Mouse (Mus musculus) CH12.LX (cell line): ENCODE data around the gene Nt5c1b. TPM values are rescaled to one million over a fixed set of nuclear protein-coding genes. Genes with fewer than 3 reads are reported as not detected.

Experiments
- DNase-seq: peaks from one replicate; pipeline ENCODE4 v3.0.0-alpha.2; 2013; ENCODE audit errors: extremely low read depth
- H3K27ac ChIP-seq: 2 replicates; pipeline ENCODE4 v1.5.1; 2012; ENCODE audit warnings: low read depth, mild to moderate bottlenecking, control low read depth, moderate library complexity; ENCODE audit not compliant: insufficient read depth
- H3K27me3 ChIP-seq: replicated peaks from 2 replicates; pipeline ENCODE3; 2012; ENCODE audit warnings: inconsistent platforms
- H3K36me3 ChIP-seq, 2 experiments: replicated peaks in 1 of 2; 2 replicates each; pipeline versions ENCODE3 to v1.6.1; 2012; ENCODE audit warnings: inconsistent platforms in 1 of 2, low read length in 1 of 2, mild to moderate bottlenecking in 1 of 2, mixed read lengths in 1 of 2, moderate library complexity in 1 of 2; ENCODE audit not compliant: control insufficient read depth in 1 of 2, insufficient read depth in 1 of 2
- H3K4me1 ChIP-seq, 2 experiments: 2 replicates each; pipeline ENCODE4 v1.6.1; 2012; ENCODE audit warnings: inconsistent platforms in 1 of 2, moderate library complexity in 1 of 2; ENCODE audit not compliant: insufficient read depth in 2 of 2, control insufficient read depth in 1 of 2
- H3K4me2 ChIP-seq: 2 replicates; pipeline ENCODE4 v1.6.1; 2012; ENCODE audit warnings: low read depth, mild to moderate bottlenecking, control low read depth; ENCODE audit not compliant: poor library complexity, insufficient read depth, severe bottlenecking
- H3K4me3 ChIP-seq, 3 experiments: fragments of 150-350 bp in 1 of 3; sonication (generic) in 1 of 3; replicated peaks in 1 of 3; 2 replicates each; pipeline versions ENCODE3 to v1.5.1; 2011 to 2012; ENCODE audit warnings: low read depth in 2 of 3, low read length in 2 of 3, mild to moderate bottlenecking in 2 of 3, moderate library complexity in 2 of 3, control low read depth in 1 of 3, improper control_type of control experiment in 1 of 3, inconsistent platforms in 1 of 3, mixed read lengths in 1 of 3; ENCODE audit not compliant: poor library complexity in 1 of 3
- H3K79me2 ChIP-seq: replicated peaks from 2 replicates; pipeline ENCODE4 v1.6.1; 2012; ENCODE audit warnings: mild to moderate bottlenecking, moderate library complexity; ENCODE audit not compliant: control insufficient read depth, poor library complexity, insufficient read depth, severe bottlenecking; ENCODE audit errors: extremely low read depth
- H3K9ac ChIP-seq: 2 replicates; pipeline ENCODE4 v1.6.1; 2012; ENCODE audit warnings: low read depth, mild to moderate bottlenecking, control low read depth, moderate library complexity; ENCODE audit not compliant: insufficient read depth
- H3K9me3 ChIP-seq: replicated peaks from 2 replicates; pipeline ENCODE3; 2012; ENCODE audit warnings: low read length, inconsistent platforms, mixed read lengths
- BHLHE40 ChIP-seq: IDR thresholded peaks from 2 replicates; pipeline ENCODE4 v1.6.1; 2011; ENCODE audit warnings: mild to moderate bottlenecking, low read depth, low read length, improper control_type of control experiment
- CHD1 ChIP-seq: IDR thresholded peaks from 2 replicates; pipeline ENCODE4 v1.6.1; 2012; ENCODE audit warnings: low read depth, low read length, improper control_type of control experiment, inconsistent platforms
- CHD2 ChIP-seq: IDR thresholded peaks from 2 replicates; pipeline ENCODE4 v1.6.1; 2011; ENCODE audit warnings: low read length, improper control_type of control experiment
- E2F4 ChIP-seq: IDR thresholded peaks from 2 replicates; pipeline ENCODE4 v1.6.1; 2011; ENCODE audit warnings: low read depth, low read length, improper control_type of control experiment; ENCODE audit not compliant: insufficient replicate concordance
- ETS1 ChIP-seq: conservative IDR thresholded peaks from 2 replicates; pipeline ENCODE4 v1.6.1; 2012; ENCODE audit warnings: low read depth, mild to moderate bottlenecking, inconsistent platforms, low read length, improper control_type of control experiment, moderate library complexity
- HCFC1 ChIP-seq: IDR thresholded peaks from 2 replicates; pipeline ENCODE4 v1.6.1; 2012; ENCODE audit warnings: low read depth, mild to moderate bottlenecking, inconsistent platforms, low read length, improper control_type of control experiment
- JUN ChIP-seq: IDR thresholded peaks from 2 replicates; pipeline ENCODE4 v1.6.1; 2011; ENCODE audit warnings: low read depth, mild to moderate bottlenecking, low read length, improper control_type of control experiment, moderate library complexity; ENCODE audit not compliant: insufficient read depth
- JUND ChIP-seq: conservative IDR thresholded peaks from 2 replicates; pipeline ENCODE4 v1.6.1; 2011; ENCODE audit warnings: low read depth, low read length, improper control_type of control experiment
- MAFK ChIP-seq: IDR thresholded peaks from 2 replicates; pipeline ENCODE4 v1.6.1; 2011; ENCODE audit warnings: low read length, improper control_type of control experiment; ENCODE audit not compliant: insufficient replicate concordance
- MAX ChIP-seq: IDR thresholded peaks from 2 replicates; pipeline ENCODE4 v1.6.1; 2011; ENCODE audit warnings: low read length, improper control_type of control experiment
- MAZ ChIP-seq: IDR thresholded peaks from 2 replicates; pipeline ENCODE4 v1.6.1; 2012; ENCODE audit warnings: low read depth, mild to moderate bottlenecking, inconsistent platforms, low read length, improper control_type of control experiment, moderate library complexity
- MEF2A ChIP-seq: IDR thresholded peaks from 2 replicates; pipeline ENCODE4 v1.6.1; 2014; ENCODE audit warnings: low read depth, mild to moderate bottlenecking, inconsistent platforms, low read length, improper control_type of control experiment, borderline replicate concordance
- NELFE ChIP-seq: IDR thresholded peaks from 2 replicates; pipeline ENCODE4 v1.6.1; 2011; ENCODE audit warnings: low read depth, low read length, improper control_type of control experiment
- NRF1 ChIP-seq: IDR thresholded peaks from 2 replicates; pipeline ENCODE4 v1.6.1; 2014; ENCODE audit warnings: low read depth, mild to moderate bottlenecking, inconsistent platforms, low read length, improper control_type of control experiment, moderate library complexity
- PAX5 ChIP-seq: IDR thresholded peaks from 2 replicates; pipeline ENCODE4 v1.6.1; 2012; ENCODE audit warnings: low read length, inconsistent platforms, mixed read lengths
- RAD21 ChIP-seq: IDR thresholded peaks from 2 replicates; pipeline ENCODE4 v1.6.1; 2011; ENCODE audit warnings: low read depth, mild to moderate bottlenecking, low read length, improper control_type of control experiment, moderate library complexity
- SMC3 ChIP-seq: IDR thresholded peaks from 2 replicates; pipeline ENCODE4 v1.6.1; 2011; ENCODE audit warnings: low read depth, low read length, improper control_type of control experiment
- TBP ChIP-seq: conservative IDR thresholded peaks from 2 replicates; pipeline ENCODE4 v1.6.1; 2011; ENCODE audit warnings: low read depth, low read length, improper control_type of control experiment
- USF2 ChIP-seq: conservative IDR thresholded peaks from 2 replicates; pipeline ENCODE4 v1.6.1; 2011; ENCODE audit warnings: low read depth, low read length, improper control_type of control experiment
- ZC3H11A ChIP-seq: IDR thresholded peaks from 2 replicates; pipeline ENCODE4 v1.6.1; 2012; ENCODE audit warnings: low read depth, mild to moderate bottlenecking, inconsistent platforms, low read length, improper control_type of control experiment
- ZMIZ1 ChIP-seq: IDR thresholded peaks from 2 replicates; pipeline ENCODE4 v1.6.1; 2012; ENCODE audit warnings: low read depth, mild to moderate bottlenecking, inconsistent platforms, low read length, improper control_type of control experiment
- dilution Hi-C: fragments of 300-500 bp; cut with MboI; formaldehyde crosslinking; loops from 2 replicates; pipeline ENCODE4 v1.14.3; 2020; ENCODE audit warnings: low sequenced_read_pairs; ENCODE audit not compliant: extremely low pct_unique_long_range_greater_than_20kb, extremely low pct_ligation_motif_present
- in situ Hi-C: fragments of 300-500 bp; cut with MboI; formaldehyde crosslinking; loops from 3 replicates; pipeline ENCODE4 v1.14.3; 2019; ENCODE audit warnings: low sequenced_read_pairs, low pct_ligation_motif_present, low pct_unique_long_range_greater_than_20kb, mixed read lengths
- polyA plus RNA-seq: library from polyadenylated mRNA; unstranded; fragments of >175 nt; gene quantifications from 2 replicates; pipeline ENCODE4 v1.2.1, GENCODE M21; 2012; ENCODE audit warnings: low read depth; ENCODE audit not compliant: insufficient read length
- total RNA-seq, 2 experiments: library from RNA; depleted of rRNA; stranded (reverse); fragments of 300-350 nt in 1 of 2; fragments of >200 nt in 1 of 2; gene quantifications; 2 replicates each; pipeline ENCODE4 v1.2.3; 2012 to 2014

The Nt5c1b gene
- total RNA-seq (2012; rRNA removed): not detected in 2 replicates
- total RNA-seq (2014; rRNA removed): not detected in 2 replicates
- not detected in 2 replicates for polyA plus RNA-seq

DNA sequence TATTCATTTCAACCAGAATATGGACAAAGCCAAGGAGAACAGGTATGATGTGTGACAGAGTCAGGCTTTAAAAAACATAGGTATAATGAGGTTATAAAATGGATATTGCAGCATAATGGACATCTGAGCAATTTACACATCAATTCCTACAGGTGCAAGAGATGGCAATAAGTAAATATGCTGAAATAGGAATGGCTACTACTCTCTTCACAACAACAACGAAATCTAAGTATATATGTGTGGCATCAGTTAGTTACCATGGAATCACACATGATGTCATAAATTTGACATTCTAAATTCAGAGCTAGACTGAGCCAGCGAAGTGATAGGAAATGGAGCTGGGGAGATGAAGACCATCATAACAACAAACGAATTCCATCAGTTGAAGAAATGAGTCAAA lies at the start of gene Nt5c1b:
Gene Nt5c1b (plus strand): TSS at position 301 of the 400 bp plus-strand sequence.
- in situ Hi-C loops: no loop called here
- Histone ChIP-seq H3K4me1 (no peaks in the 10 kb centered on the region), H3K79me2 (no peaks in the 10 kb centered on the region), H3K27me3 (no peaks in the 10 kb centered on the region), H3K36me3 (no peaks in the 10 kb centered on the region), H3K4me3 (no peak within 1 kb of the TSS), H3K9me3 (no peaks in the 10 kb centered on the region), H3K9ac (no peak within 1 kb of the TSS), H3K4me2 (no peak within 1 kb of the TSS), H3K27ac (no peak within 1 kb of the TSS)
- DNase-seq: no peak
- dilution Hi-C loops: no loop called here
- TF ChIP-seq NELFE: no peak
- TF ChIP-seq ZMIZ1: no peak
- no peak for TF ChIP-seq TBP
- no peak for TF ChIP-seq CHD1
- TF ChIP-seq RAD21: no peak
- no peak for TF ChIP-seq SMC3

DNA sequence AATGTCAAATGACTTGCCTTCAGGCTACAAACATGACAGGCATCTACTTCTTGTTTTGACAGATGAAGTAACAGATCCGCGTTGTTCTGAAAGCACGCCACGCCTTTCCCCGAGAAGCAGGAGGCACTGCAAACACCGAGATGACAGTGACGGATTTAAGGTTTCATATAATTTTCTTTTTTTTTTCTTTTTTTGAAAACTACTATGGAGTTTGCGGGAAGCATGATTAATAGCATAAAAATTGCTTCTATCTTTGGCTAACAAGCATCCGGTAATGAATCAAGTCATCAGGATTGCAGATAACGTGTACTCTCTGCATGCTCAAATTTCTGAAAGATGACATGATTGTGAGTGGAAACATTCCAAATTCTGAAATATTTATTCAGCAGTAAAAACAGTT lies 42.1 kb upstream of the Nt5c1b start:
- dilution Hi-C loops: no loop called here
- Histone ChIP-seq H3K4me1 (no peaks in the 10 kb centered on the region), H3K27me3 (no peaks in the 10 kb centered on the region), H3K9me3 (no peaks in the 10 kb centered on the region), H3K36me3 (no peaks in the 10 kb centered on the region), H3K4me3 (no peak overlapping the region), H3K9ac (no peak overlapping the region), H3K27ac (no peak overlapping the region), H3K79me2 (no peaks in the 10 kb centered on the region), H3K4me2 (no peak overlapping the region)
- no peak for DNase-seq
- TF ChIP-seq TBP (no peak), MAX (no peak), ZMIZ1 (no peak), JUN (no peak), JUND (no peak), SMC3 (no peak), BHLHE40 (no peak), ETS1 (no peak), CHD2 (no peak), E2F4 (no peak), NRF1 (no peak), MAZ (no peak), MAFK (no peak), ZC3H11A (no peak), CHD1 (no peak), MEF2A (no peak), PAX5 (no peak), USF2 (no peak), HCFC1 (no peak)
- in situ Hi-C loops: no loop called here
